Mouse (Mus musculus): ENCODE measurements at regions not wholly inside any gene's neighbourhood (a gene's known extent, or its start where the extent isn't known, plus 50 kb on each side); places are given as distances from the start of the nearest gene placed in this dataset.
"Not testable (repeated sequence)": the region's sequence is repeated elsewhere in the genome, so short reads cannot be mapped to it uniquely, and the experiment has no call there.

DNA sequence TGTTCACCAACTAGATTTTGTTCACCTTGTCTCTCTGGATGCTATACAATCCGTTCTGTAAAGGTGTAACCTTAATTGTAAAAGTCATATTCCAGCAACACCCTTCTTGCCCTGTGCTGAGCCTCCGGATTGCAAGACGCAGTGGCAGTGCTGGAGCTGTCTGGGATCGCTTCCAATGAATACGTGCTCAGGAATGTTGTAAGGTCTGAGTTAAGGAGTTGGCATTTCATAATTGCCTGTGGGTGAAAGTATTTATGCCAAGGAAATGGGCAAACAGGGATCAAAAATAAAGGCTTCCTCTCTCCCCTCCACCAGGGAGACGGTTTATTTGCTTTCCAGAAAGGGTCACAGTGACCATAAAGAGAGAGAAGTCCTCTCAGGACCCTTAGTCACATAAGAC, 93.3 kb downstream of the Apob start:
- Histone ChIP-seq H3K4me1 (no peaks in the 10 kb centered on the region), H3K27me3 (replicated peaks) (no peaks in the 10 kb centered on the region), H3K27ac (no peak overlapping the region), H3K9me3 (0 out of 2 replicates have a peak, but pooled peaks cover 4% of the 10 kb centered on the region), H3K9ac (no peak overlapping the region), H3K36me3 (no peaks in the 10 kb centered on the region), H3K4me2 (no peak overlapping the region), H3K4me3 (replicated peaks) (no peak overlapping the region)
- WGBS = 70% methylated on average over 6 of the region's 6 CpGs
- ATAC-seq (ENCODE audit: insufficient read depth, low FRiP score, low read depth) = no peak

DNA sequence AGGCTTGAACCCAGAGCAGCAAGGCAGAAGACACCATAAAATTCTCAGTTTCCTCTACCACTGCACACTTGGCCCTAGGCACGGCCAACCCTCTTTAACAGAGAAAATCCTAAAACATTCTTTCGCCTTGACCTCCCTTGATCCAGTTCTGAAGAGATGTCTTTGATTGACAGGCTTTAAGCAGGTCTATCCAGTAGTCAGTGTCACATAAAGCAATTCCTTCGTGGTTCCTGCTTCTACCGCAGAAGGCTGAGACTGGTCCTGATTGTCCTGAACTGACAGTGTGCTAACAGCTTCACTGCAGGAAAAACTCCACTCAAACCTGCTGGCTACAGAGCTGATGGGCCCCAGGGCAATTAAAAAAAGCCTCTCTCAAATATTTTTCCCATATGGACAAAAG, 93.8 kb downstream of the Apob start:
- Histone ChIP-seq H3K9ac (no peak overlapping the region), H3K27me3 (replicated peaks) (no peaks in the 10 kb centered on the region), H3K36me3 (no peaks in the 10 kb centered on the region), H3K9me3 (0 out of 2 replicates have a peak, but pooled peaks cover 2% of the 10 kb centered on the region), H3K27ac (no peak overlapping the region), H3K4me1 (no peaks in the 10 kb centered on the region), H3K4me2 (no peak overlapping the region), H3K4me3 (replicated peaks) (no peak overlapping the region)
- WGBS = 81% methylated on average over 4 of the region's 4 CpGs
- no peak for ATAC-seq (ENCODE audit: insufficient read depth, low FRiP score, low read depth)

DNA sequence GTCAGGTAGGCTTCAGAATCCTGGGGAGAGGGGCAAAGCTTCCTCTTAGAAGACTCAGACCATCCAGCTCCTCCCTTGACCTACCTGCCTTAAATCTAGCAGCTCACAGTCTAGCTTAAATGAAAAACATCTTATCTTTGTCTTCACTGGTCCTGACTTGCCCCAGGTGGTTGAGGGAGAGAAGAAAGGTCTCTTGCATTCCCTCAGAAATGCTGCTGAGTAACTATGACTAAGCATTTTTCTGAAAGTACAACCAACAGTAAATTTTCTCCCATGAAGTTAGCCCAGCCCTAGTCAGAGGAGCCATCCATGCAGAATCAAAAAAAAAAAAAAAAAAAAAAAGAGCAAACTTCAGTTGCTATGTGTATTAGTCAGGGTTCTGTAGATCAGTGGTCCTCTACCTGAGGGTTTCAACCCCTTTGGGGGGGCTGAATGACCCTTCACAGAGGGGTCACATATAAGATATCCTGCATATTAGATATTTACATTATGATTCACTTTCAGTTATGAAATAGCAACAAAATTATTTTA, 98.6 kb downstream of the Apob start:
- no peak for ATAC-seq (ENCODE audit: insufficient read depth, low FRiP score, low read depth)
- Histone ChIP-seq H3K27me3 (replicated peaks) (no peaks in the 10 kb centered on the region), H3K4me1 (no peaks in the 10 kb centered on the region), H3K4me2 (no peak overlapping the region), H3K9ac (no peak overlapping the region), H3K36me3 (no peaks in the 10 kb centered on the region), H3K9me3 (no peaks in the 10 kb centered on the region), H3K4me3 (replicated peaks) (no peak overlapping the region), H3K27ac (no peak overlapping the region)

DNA sequence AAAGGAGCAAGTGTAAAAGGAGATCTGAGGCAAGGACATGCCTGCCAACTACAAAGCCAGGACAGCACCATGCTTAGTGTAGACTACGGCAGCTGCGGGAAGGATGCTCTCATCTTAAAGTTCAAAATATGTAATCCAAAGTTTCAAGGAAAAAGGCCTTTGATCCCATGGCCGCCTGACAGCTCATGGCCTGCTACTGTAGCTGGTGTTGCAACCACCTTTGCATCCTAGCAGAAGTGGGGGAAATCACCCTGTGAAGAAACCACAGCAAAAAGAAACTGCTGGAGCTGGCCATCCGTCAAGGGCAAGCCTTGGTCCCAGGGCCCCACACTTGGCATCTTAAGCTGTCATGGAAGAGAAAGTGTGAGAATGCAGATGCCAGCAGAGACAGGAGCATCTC, 99.9 kb downstream of the Apob start:
- WGBS = 82% methylated on average over 4 of the region's 4 CpGs

DNA sequence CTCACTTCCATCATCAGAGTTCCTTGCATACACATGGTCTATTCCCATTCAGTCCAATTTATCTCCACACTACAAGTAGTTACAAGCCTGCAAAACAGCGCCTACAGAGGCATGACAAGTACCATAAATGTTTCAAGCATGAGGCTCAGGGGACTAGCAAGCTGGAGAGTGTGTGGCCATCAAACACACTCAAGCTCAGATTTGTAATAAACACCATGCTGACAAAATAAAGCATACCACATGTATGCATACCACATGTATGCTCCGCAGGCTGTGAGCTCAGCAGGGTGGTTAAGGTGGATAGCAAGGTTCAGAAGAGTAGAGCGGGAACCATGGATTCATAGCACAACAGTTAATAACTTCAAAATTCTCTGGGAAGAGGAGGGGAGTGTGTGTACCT, 100.6 kb downstream of the Apob start:
- WGBS = 93% methylated on average over 3 of the region's 3 CpGs
- Histone ChIP-seq H3K36me3 (no peaks in the 10 kb centered on the region), H3K9ac (no peak overlapping the region), H3K4me2 (no peak overlapping the region), H3K27me3 (replicated peaks) (no peaks in the 10 kb centered on the region), H3K9me3 (no peaks in the 10 kb centered on the region), H3K4me3 (replicated peaks) (no peak overlapping the region), H3K4me1 (no peaks in the 10 kb centered on the region), H3K27ac (no peak overlapping the region)
- no peak for ATAC-seq (ENCODE audit: insufficient read depth, low FRiP score, low read depth)

More for the DNA sequence above, 99.9 kb downstream of the Apob start:
- no peak overlapping the region for H3K4me3 ChIP-seq (replicated peaks)
- ATAC-seq (ENCODE audit: insufficient read depth, low FRiP score, low read depth) = no peak
- no peaks in the 10 kb centered on the region for H3K27me3 ChIP-seq (replicated peaks)
- no peak overlapping the region for H3K27ac ChIP-seq
- no peak overlapping the region for H3K4me2 ChIP-seq
- no peaks in the 10 kb centered on the region for H3K9me3 ChIP-seq
- no peak overlapping the region for H3K9ac ChIP-seq
- no peaks in the 10 kb centered on the region for H3K4me1 ChIP-seq
- no peaks in the 10 kb centered on the region for H3K36me3 ChIP-seq

DNA sequence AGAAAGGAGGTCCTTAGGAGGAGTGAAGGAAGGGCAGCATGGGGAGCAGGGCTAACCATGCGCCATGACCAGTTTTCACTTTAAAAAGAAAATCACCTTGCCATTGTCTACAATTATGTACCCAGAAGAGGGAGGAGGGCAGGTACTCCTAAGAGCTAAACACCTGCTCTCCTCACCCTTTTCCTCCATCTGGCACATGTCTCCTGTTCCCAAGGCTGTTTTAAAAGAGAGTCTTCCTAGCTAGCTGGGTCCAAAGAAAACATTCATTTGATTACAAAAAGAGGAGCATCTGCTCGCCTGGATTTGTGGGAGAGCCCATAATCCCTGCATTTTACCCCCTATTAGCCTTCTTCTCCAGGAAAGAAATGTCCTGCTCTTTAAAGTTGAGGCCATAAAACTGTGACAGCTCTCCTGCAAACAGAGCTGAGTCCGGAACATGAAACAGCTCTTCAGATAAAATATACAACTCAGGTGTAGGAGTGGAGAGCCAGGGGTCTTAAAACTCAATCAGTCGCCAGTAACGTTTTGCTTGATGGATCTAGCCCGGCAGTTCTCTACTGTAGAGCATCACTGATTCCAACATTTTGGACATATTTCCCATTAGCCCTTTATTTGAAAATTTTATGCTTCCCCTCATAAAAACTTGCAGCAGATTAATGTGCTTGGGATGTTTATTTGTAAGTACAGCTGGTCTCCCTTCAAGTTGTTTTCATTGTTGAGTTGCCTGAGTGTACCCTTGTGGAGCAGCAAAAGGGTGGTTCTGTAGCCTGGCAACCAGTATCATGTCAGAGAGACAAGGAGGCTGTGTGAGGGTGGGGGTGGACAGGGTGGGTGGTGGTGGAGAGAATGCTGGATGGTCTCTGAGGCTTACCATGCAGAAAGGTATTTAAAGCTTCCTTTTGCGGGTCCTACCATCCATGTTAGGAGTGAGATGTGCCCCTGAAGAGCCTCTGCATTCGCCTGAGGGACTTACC, 105.5 kb downstream of the Apob start:
- no peaks in the 10 kb centered on the region for H3K9me3 ChIP-seq
- no peak for ATAC-seq (ENCODE audit: insufficient read depth, low FRiP score, low read depth)
- H3K27ac ChIP-seq = no peak overlapping the region
- 60% methylated on average over 8 of the region's 8 CpGs for WGBS
- H3K4me2 ChIP-seq = no peak overlapping the region
- H3K27me3 ChIP-seq (replicated peaks) = no peaks in the 10 kb centered on the region
- no peaks in the 10 kb centered on the region for H3K4me1 ChIP-seq
- H3K4me3 ChIP-seq (replicated peaks) = no peak overlapping the region
- H3K36me3 ChIP-seq = no peaks in the 10 kb centered on the region
- no peak overlapping the region for H3K9ac ChIP-seq

DNA sequence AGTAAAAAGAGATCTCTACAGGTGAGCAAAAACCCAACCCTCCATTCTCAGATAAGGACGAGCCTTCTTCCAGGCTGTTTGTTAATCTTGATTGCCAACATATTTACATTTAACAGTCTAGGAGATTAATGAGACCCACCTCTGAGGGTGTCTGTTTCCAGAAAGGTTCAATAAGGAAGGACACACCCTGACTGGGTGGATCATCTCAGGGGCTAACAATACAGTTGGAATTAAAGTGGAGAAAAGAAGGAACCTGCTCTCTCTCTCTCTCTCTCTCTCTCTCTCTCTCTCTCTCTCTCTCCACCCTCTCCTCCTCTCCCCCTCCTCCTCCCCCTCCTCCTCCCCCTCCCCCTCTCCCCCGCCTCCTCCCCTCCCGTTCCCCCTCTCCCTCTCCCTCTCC, 110.5 kb downstream of the Apob start:
- no peaks in the 10 kb centered on the region for H3K36me3 ChIP-seq
- 33% methylated on average over 1 of the region's 3 CpGs for WGBS
- no peak overlapping the region for H3K27ac ChIP-seq
- no peaks in the 10 kb centered on the region for H3K9me3 ChIP-seq
- no peak overlapping the region for H3K4me3 ChIP-seq (replicated peaks)
- H3K9ac ChIP-seq = no peak overlapping the region
- ATAC-seq (ENCODE audit: insufficient read depth, low FRiP score, low read depth) = no peak
- H3K27me3 ChIP-seq (replicated peaks) = no peaks in the 10 kb centered on the region
- H3K4me1 ChIP-seq = no peaks in the 10 kb centered on the region
- no peak overlapping the region for H3K4me2 ChIP-seq

DNA sequence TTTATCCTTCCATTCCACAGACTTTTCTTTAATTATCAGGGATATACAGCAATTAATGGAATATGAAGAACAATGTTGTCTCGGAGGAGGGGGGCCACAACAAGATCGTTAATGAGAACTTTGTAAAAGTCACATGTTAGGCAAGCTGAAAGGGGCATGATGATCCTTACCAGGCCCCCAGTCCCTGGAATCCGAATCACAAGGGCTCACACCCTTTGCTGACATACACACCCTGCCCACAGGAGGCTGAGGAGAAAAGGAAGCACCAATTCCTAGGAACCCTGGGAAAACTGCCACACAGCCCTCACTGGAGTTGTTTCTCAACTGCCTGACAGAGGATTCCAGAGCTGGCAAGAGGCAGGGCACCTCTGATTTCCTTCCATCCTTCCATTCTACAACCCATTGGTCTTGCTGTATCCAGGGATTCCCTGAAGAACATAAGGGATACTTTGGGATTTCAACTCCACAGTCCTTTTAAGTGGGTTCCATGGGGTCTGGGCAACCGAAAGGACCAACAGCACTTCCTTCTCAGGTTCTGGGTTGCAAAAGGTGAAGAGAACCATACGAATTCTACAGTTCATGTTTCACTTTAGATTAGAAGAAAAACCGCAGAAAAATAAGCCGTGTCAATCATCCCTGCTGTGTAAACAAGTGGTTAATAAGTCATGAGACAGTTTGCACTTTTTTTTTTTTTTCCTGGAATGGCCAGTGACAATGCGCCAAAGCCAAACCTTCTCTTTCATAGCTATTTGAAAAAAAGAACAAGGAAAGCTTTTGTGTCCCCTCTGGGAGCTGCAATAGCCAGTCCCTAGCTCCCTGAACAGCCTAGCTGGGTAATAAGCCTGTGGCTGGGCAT, 112.2 kb downstream of the Apob start:
- Histone ChIP-seq H3K4me2 (no peak overlapping the region), H3K9me3 (no peaks in the 10 kb centered on the region), H3K27me3 (replicated peaks) (no peaks in the 10 kb centered on the region), H3K4me3 (replicated peaks) (no peak overlapping the region), H3K4me1 (no peaks in the 10 kb centered on the region), H3K36me3 (no peaks in the 10 kb centered on the region), H3K9ac (no peak overlapping the region), H3K27ac (no peak overlapping the region)
- ATAC-seq (ENCODE audit: insufficient read depth, low FRiP score, low read depth) = peak; percentile 68; the same call in 1 of the 2 replicates
- WGBS = 58% methylated on average over 8 of the region's 8 CpGs

DNA sequence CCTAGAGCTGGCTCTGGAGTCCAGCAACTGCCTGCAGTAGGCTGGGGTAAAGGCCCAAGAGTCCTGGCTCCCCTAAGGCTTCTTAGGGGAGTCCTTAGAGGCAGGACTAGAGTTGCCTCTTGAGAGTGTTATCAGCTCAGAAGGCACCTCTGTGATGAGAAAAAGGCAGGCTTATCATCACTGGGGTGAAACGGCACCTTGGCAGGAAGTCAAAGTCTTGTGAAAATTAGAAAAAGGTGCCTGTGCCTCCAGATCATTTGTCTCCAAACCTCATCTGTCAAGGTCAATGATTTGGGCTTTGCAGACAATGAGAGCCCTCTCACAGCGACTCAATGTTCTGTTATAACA, 112.8 kb downstream of the Apob start:
- no peak overlapping the region for H3K27ac ChIP-seq
- H3K4me1 ChIP-seq = no peaks in the 10 kb centered on the region
- 46% methylated on average over 2 of the region's 2 CpGs for WGBS
- H3K9me3 ChIP-seq = no peaks in the 10 kb centered on the region
- no peaks in the 10 kb centered on the region for H3K27me3 ChIP-seq (replicated peaks)
- no peak overlapping the region for H3K4me2 ChIP-seq
- no peak for ATAC-seq (ENCODE audit: insufficient read depth, low FRiP score, low read depth)
- no peaks in the 10 kb centered on the region for H3K36me3 ChIP-seq
- no peak overlapping the region for H3K9ac ChIP-seq
- H3K4me3 ChIP-seq (replicated peaks) = no peak overlapping the region

DNA sequence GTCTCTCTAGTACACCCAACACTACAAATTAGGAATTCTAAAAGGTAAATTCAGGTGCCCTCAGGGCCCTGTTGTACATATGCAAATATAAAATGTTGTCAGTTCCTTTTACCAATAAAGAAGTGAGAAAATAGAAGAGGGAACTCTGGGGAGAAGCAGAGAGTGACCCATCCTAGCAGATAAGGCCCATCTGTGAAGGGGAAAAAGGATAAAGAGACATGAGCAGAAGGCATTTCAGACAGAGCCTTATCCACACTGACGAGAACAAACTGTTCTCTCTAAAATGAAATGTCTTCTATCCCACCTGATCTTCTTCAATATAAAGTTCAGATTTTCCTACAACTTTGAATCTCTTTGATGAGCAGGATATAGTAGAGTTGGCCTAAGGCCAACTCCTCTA, 114.5 kb upstream of the Ldah start:
- Histone ChIP-seq H3K27me3 (replicated peaks) (no peaks in the 10 kb centered on the region), H3K4me2 (no peak overlapping the region), H3K36me3 (no peaks in the 10 kb centered on the region), H3K4me3 (replicated peaks) (no peak overlapping the region), H3K27ac (no peak overlapping the region), H3K4me1 (no peaks in the 10 kb centered on the region), H3K9ac (no peak overlapping the region), H3K9me3 (no peaks in the 10 kb centered on the region)
- ATAC-seq (ENCODE audit: insufficient read depth, low FRiP score, low read depth) = no peak
- 83% methylated on average over 1 of the region's 1 CpGs for WGBS

DNA sequence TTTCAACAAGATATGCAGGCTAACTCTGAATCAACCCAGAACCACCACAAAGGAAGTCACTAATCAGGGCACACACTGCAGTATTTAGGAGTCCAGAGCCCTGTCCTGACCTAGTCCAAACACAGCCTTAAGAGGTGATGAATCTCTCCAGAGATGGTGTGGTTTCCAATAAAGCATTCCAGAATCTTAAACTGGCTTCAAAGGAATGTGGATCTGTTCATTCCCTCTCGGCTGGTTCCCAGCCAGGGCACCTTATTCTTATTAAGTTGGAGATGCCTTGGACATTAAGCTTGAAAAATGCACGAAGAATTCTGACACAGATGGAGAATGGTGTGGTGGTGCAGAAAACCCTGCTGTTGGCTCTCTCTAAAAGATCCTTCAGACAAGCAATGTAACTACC, 112.0 kb upstream of the Ldah start:
- no peak overlapping the region for H3K27ac ChIP-seq
- no peak overlapping the region for H3K4me2 ChIP-seq
- ATAC-seq (ENCODE audit: insufficient read depth, low FRiP score, low read depth) = no peak
- H3K4me3 ChIP-seq (replicated peaks) = no peak overlapping the region
- H3K4me1 ChIP-seq = no peaks in the 10 kb centered on the region
- no peak overlapping the region for H3K9ac ChIP-seq
- H3K27me3 ChIP-seq (replicated peaks) = no peaks in the 10 kb centered on the region
- no peaks in the 10 kb centered on the region for H3K9me3 ChIP-seq
- WGBS = 32% methylated on average over 2 of the region's 2 CpGs
- H3K36me3 ChIP-seq = no peaks in the 10 kb centered on the region

DNA sequence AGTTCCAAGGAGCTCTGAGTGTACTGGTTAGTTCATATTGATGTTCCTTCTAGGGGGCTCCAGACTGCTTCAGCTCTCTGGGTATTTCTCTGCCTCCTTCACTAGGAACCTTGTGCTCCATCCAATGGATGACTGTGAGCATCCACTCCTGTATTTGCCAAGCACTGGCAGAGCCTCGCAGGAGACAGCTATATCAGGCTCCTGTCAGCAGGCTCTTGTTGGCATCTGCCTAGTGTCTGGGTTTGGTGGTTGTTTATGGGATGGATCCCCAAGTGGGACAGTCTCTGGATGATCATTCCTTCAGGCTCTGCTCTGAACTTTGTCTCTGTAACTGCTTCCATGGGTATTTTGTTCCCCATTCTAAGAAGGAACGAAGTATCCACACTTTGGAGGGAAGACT, 109.5 kb upstream of the Ldah start:
- not testable (repeated sequence) for H3K4me2 ChIP-seq; H3K27me3 ChIP-seq (replicated peaks); H3K4me3 ChIP-seq (replicated peaks); H3K9me3 ChIP-seq; H3K36me3 ChIP-seq; H3K4me1 ChIP-seq; H3K27ac ChIP-seq; ATAC-seq (ENCODE audit: insufficient read depth, low FRiP score, low read depth); H3K9ac ChIP-seq
- WGBS = 68% methylated on average over 2 of the region's 2 CpGs
